Mouse (Mus musculus): ENCODE data around the gene Map1a. TPM values are rescaled to one million over a fixed set of nuclear protein-coding genes. Genes with fewer than 3 reads are reported as not detected.
A peak's percentile ranks its signal among the peaks of the same experiment; 100 is the strongest.

The Map1a gene
- polyA plus RNA-seq, 1 experiment from 2014 or later = 2.1 TPM

- 17% methylated on average over 7 of the region's 8 CpGs for WGBS
- no peak overlapping the region for H3K4me2 ChIP-seq (replicated peaks; ENCODE audit: low read depth)
- TF ChIP-seq EP300 (optimal IDR thresholded peaks at IDR 0.05) (no peak), CTCF (IDR thresholded peaks at IDR 0.05; ENCODE audit: low read depth) (no peak)
- H3K27ac ChIP-seq (replicated peaks) = no peak overlapping the region
- H3K4me1 ChIP-seq (replicated peaks; ENCODE audit: control insufficient read depth, insufficient read depth) = peaks cover 7% of the 10 kb centered on the region; the same call in 1 of the 2 replicates
- no peaks in the 10 kb centered on the region for H3K9me3 ChIP-seq (ENCODE audit: control insufficient read depth, low read length)
- H3K9ac ChIP-seq (ENCODE audit: low read length) = no peak overlapping the region
- H3K27me3 ChIP-seq (ENCODE audit: control insufficient read depth, insufficient read depth, low read length) = no peaks in the 10 kb centered on the region
- no peak overlapping the region for H3K4me3 ChIP-seq (ENCODE audit: low read depth, low read length)
- ATAC-seq (ENCODE audit: low FRiP score, low TSS enrichment) = peak; percentile 41; the same call in 1 of the 2 replicates
- no peaks in the 10 kb centered on the region for H3K36me3 ChIP-seq (ENCODE audit: control insufficient read depth, insufficient read depth, low read length)
- peak; percentile 55 for DNase-seq (ENCODE audit: low spot score)
These were observed 8.7 kb downstream of the Map1a start for GRCm38 (mm10) chr2:121298131-121298530.

DNA sequence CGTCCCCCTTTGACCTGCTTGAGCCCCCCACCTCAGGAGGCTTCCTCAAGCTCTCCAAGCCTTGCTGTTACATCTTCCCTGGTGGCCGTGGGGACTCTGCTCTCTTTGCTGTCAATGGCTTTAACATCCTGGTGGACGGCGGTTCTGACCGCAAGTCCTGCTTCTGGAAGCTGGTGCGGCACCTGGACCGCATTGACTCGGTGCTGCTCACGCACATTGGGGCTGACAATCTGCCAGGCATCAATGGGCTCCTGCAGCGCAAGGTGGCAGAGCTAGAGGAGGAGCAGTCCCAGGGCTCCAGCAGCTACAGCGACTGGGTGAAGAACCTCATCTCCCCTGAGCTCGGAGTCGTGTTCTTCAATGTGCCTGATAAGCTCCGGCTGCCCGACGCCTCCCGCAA lies 10.1 kb downstream of the Map1a start:
- H3K4me3 ChIP-seq (ENCODE audit: low read depth, low read length) = no peak overlapping the region
- DNase-seq (ENCODE audit: low spot score) = no peak
- H3K4me1 ChIP-seq (replicated peaks; ENCODE audit: control insufficient read depth, insufficient read depth) = peaks cover 2% of the 10 kb centered on the region; the same call in 1 of the 2 replicates
- no peak overlapping the region for H3K27ac ChIP-seq (replicated peaks)
- 89% methylated on average over 17 of the region's 17 CpGs for WGBS
- no peak for TF ChIP-seq CTCF (IDR thresholded peaks at IDR 0.05; ENCODE audit: low read depth)
- no peak for TF ChIP-seq EP300 (optimal IDR thresholded peaks at IDR 0.05)
- no peaks in the 10 kb centered on the region for H3K9me3 ChIP-seq (ENCODE audit: control insufficient read depth, low read length)
- no peaks in the 10 kb centered on the region for H3K36me3 ChIP-seq (ENCODE audit: control insufficient read depth, insufficient read depth, low read length)
- no peak overlapping the region for H3K4me2 ChIP-seq (replicated peaks; ENCODE audit: low read depth)
- ATAC-seq (ENCODE audit: low FRiP score, low TSS enrichment) = no peak
- H3K27me3 ChIP-seq (ENCODE audit: control insufficient read depth, insufficient read depth, low read length) = no peaks in the 10 kb centered on the region
- no peak overlapping the region for H3K9ac ChIP-seq (ENCODE audit: low read length)

DNA sequence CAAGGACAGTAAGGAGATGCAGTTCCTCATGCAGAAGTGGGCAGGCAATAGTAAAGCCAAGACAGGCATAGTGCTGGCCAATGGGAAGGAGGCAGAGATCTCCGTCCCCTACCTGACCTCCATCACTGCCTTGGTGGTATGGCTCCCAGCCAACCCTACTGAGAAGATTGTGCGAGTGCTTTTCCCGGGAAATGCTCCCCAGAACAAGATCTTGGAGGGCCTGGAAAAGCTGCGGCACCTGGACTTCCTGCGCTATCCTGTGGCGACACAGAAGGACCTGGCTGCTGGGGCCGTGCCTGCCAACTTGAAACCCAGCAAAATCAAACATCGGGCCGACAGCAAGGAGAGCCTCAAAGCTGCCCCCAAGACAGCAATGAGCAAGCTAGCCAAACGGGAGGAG lies 10.6 kb downstream of the Map1a start:
- DNase-seq (ENCODE audit: low spot score) (no peak), ATAC-seq (ENCODE audit: low FRiP score, low TSS enrichment) (no peak)
- H3K27me3 ChIP-seq (ENCODE audit: control insufficient read depth, insufficient read depth, low read length) = no peaks in the 10 kb centered on the region
- H3K27ac ChIP-seq (replicated peaks) = no peak overlapping the region
- no peaks in the 10 kb centered on the region for H3K9me3 ChIP-seq (ENCODE audit: control insufficient read depth, low read length)
- H3K36me3 ChIP-seq (ENCODE audit: control insufficient read depth, insufficient read depth, low read length) = peaks cover 2% of the 10 kb centered on the region; the same call in 1 of the 2 replicates
- 77% methylated on average over 10 of the region's 10 CpGs for WGBS
- H3K9ac ChIP-seq (ENCODE audit: low read length) = no peak overlapping the region
- TF ChIP-seq CTCF (IDR thresholded peaks at IDR 0.05; ENCODE audit: low read depth) = no peak
- H3K4me1 ChIP-seq (replicated peaks; ENCODE audit: control insufficient read depth, insufficient read depth) = no peaks in the 10 kb centered on the region; the same call in 1 of the 2 replicates
- H3K4me3 ChIP-seq (ENCODE audit: low read depth, low read length) = no peak overlapping the region
- H3K4me2 ChIP-seq (replicated peaks; ENCODE audit: low read depth) = no peak overlapping the region

DNA sequence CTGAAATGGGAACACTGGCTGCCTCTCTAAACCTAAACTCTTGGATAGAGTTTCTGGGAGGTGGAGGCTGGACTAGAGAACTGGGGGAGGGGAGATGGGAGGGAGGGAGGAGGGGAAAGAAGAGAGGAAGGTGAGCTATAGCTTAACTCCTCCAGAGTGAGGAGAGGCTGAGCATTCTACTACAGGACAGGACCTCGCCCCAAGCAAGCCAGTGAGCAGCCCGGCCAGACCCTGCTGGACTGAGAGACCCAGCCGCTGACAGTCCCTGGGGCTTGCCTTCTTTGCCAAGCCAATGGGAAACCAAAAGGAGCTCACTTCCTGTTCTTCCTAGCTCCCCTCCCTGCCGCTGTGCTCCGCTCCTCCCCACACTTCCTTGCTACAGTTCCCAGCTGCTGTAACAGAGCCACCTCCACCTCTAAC lies 19.6 kb downstream of the Map1a start:
- TF ChIP-seq CTCF (IDR thresholded peaks at IDR 0.05; ENCODE audit: low read depth) = no peak
- no peak for TF ChIP-seq EP300 (optimal IDR thresholded peaks at IDR 0.05)
- Histone ChIP-seq H3K27ac (replicated peaks) (no peak overlapping the region), H3K9me3 (ENCODE audit: control insufficient read depth, low read length) (no peaks in the 10 kb centered on the region), H3K9ac (ENCODE audit: low read length) (no peak overlapping the region), H3K4me1 (replicated peaks; ENCODE audit: control insufficient read depth, insufficient read depth) (no peaks in the 10 kb centered on the region), H3K4me3 (ENCODE audit: low read depth, low read length) (no peak overlapping the region), H3K27me3 (ENCODE audit: control insufficient read depth, insufficient read depth, low read length) (no peaks in the 10 kb centered on the region), H3K36me3 (ENCODE audit: control insufficient read depth, insufficient read depth, low read length) (peaks cover 6% of the 10 kb centered on the region; the same call in 1 of the 2 replicates), H3K4me2 (replicated peaks; ENCODE audit: low read depth) (peak overlapping the region; percentile 36; the same call in 1 of the 2 replicates)
- ATAC-seq (ENCODE audit: low FRiP score, low TSS enrichment) (peak; percentile 58), DNase-seq (ENCODE audit: low spot score) (peak; percentile 31)
- 13% methylated on average over 5 of the region's 5 CpGs for WGBS

- Histone ChIP-seq H3K9ac (ENCODE audit: low read length) (no peak overlapping the region), H3K27me3 (ENCODE audit: control insufficient read depth, insufficient read depth, low read length) (no peaks in the 10 kb centered on the region), H3K27ac (replicated peaks) (no peak overlapping the region), H3K9me3 (ENCODE audit: control insufficient read depth, low read length) (no peaks in the 10 kb centered on the region), H3K4me2 (replicated peaks; ENCODE audit: low read depth) (no peak overlapping the region), H3K4me1 (replicated peaks; ENCODE audit: control insufficient read depth, insufficient read depth) (no peaks in the 10 kb centered on the region), H3K4me3 (ENCODE audit: low read depth, low read length) (no peak overlapping the region), H3K36me3 (ENCODE audit: control insufficient read depth, insufficient read depth, low read length) (no peaks in the 10 kb centered on the region)
- whole genome bisulfite sequencing = 69% methylated on average over 8 of the region's 8 CpGs
- ATAC-seq (ENCODE audit: low FRiP score, low TSS enrichment) = no peak
- TF ChIP-seq CTCF (IDR thresholded peaks at IDR 0.05; ENCODE audit: low read depth) = no peak
- no peak for TF ChIP-seq EP300 (optimal IDR thresholded peaks at IDR 0.05)
- DNase-seq (ENCODE audit: low spot score) = no peak
These were observed 26.9 kb downstream of the Map1a start for GRCm38 (mm10) chr2:121316278-121316677.

DNA sequence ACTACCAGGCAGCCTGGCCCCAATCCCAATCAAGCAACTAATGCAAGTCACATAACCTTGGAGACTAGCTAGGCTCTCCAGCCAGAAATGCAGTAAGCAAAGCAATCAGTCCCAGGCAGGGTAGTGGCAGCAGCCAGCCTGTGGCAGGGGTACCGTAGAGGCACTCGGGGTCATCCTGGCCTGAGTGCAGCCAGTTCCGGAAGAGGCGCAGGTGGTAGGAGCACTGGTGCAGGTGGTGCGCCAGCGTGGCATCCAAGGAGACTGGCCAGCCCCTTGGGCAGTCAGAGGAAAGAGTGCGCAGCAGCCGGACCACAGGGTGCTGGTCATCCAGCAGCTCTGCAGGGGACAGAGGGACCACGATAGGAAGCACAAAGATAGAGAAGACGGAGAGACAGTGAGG lies 33.6 kb downstream of the Map1a start:
- no peaks in the 10 kb centered on the region for H3K27me3 ChIP-seq (ENCODE audit: control insufficient read depth, insufficient read depth, low read length)
- no peak for ATAC-seq (ENCODE audit: low FRiP score, low TSS enrichment)
- H3K4me2 ChIP-seq (replicated peaks; ENCODE audit: low read depth) = no peak overlapping the region

More for the DNA sequence above, 33.6 kb downstream of the Map1a start:
- TF ChIP-seq EP300 (optimal IDR thresholded peaks at IDR 0.05) (no peak), CTCF (IDR thresholded peaks at IDR 0.05; ENCODE audit: low read depth) (no peak)
- DNase-seq (ENCODE audit: low spot score) = no peak
- H3K9me3 ChIP-seq (ENCODE audit: control insufficient read depth, low read length) = no peaks in the 10 kb centered on the region
- no peaks in the 10 kb centered on the region for H3K4me1 ChIP-seq (replicated peaks; ENCODE audit: control insufficient read depth, insufficient read depth)
- H3K27ac ChIP-seq (replicated peaks) = no peak overlapping the region
- no peaks in the 10 kb centered on the region for H3K36me3 ChIP-seq (ENCODE audit: control insufficient read depth, insufficient read depth, low read length)
- no peak overlapping the region for H3K9ac ChIP-seq (ENCODE audit: low read length)
- no peak overlapping the region for H3K4me3 ChIP-seq (ENCODE audit: low read depth, low read length)
- WGBS = 91% methylated on average over 10 of the region's 10 CpGs
